Mouse (Mus musculus): ENCODE results near the gene Kiss1.

DNA sequence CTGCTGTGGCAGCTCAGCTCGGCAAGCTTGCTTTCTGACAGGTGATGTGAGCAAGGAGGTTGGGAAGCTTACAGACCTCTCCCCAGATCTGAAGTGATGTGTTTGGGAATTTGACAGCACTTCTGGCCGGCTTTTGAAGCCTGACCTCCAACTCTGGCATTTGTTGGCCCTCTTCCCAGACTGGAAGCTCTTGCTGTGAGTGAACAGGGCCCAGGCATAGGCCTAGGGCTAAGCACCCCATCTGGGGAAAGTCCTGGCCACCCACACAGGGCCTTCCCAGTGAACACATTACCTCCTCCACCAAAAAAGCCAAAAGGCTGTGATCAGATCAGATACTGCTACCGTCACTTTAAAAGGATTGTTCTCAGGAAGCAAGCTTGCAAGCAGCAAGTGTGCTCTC is 19.1 kb upstream of the Kiss1 start:
- TF ChIP-seq CTCF (IDR thresholded peaks at IDR 0.05; ENCODE audit: extremely low read depth, insufficient read length, insufficient replicate concordance, low read depth, low read length) (no peak), POLR2A (IDR thresholded peaks at IDR 0.05; ENCODE audit: low read depth, low read length) (no peak)
